Mouse (Mus musculus) heart, embryonic 11.5 days (tissue): Measurements from ENCODE around the gene Obscn. TPM values are rescaled to one million over a fixed set of nuclear protein-coding genes. Genes with fewer than 3 reads are reported as not detected.
A peak's percentile ranks its signal among the peaks of the same experiment; 100 is the strongest.

Experiments used
- ATAC-seq: fragments of 200-750 bp; cut with Nextera tagmentation; replicated peaks from 2 replicates; pipeline ENCODE4 v1.8.0; 2017; ENCODE audit warnings: moderate library complexity; ENCODE audit not compliant: insufficient number of reproducible peaks, low FRiP score, low TSS enrichment
- H3K27ac ChIP-seq: fragments of 300-500 bp; sonication (generic); 2 replicates; pipeline ENCODE4 v1.5.1; 2014; ENCODE audit warnings: mild to moderate bottlenecking, low read depth, low read length
- H3K27me3 ChIP-seq: fragments of 300-500 bp; sonication (generic); 2 replicates; pipeline ENCODE4 v1.6.1; 2014; ENCODE audit warnings: mild to moderate bottlenecking, low read length, mixed read lengths; ENCODE audit not compliant: control insufficient read depth, insufficient read depth
- H3K36me3 ChIP-seq: fragments of 300-500 bp; sonication (generic); 2 replicates; pipeline ENCODE4 v1.6.1; 2014; ENCODE audit warnings: mild to moderate bottlenecking, low read length, moderate library complexity, mixed read lengths; ENCODE audit not compliant: control insufficient read depth, insufficient read depth
- H3K4me1 ChIP-seq: fragments of 300-500 bp; sonication (generic); 2 replicates; pipeline ENCODE4 v1.6.1; 2014; ENCODE audit warnings: low read length; ENCODE audit not compliant: control insufficient read depth, insufficient read depth
- H3K4me2 ChIP-seq: fragments of 300-500 bp; sonication (generic); 2 replicates; pipeline ENCODE4 v1.6.1; 2014; ENCODE audit warnings: mild to moderate bottlenecking, moderate library complexity
- H3K4me3 ChIP-seq: fragments of 300-500 bp; sonication (generic); 2 replicates; pipeline ENCODE4 v1.5.1; 2014; ENCODE audit warnings: low read depth, low read length
- H3K9ac ChIP-seq: fragments of 300-500 bp; sonication (generic); 2 replicates; pipeline ENCODE4 v1.6.1; 2014; ENCODE audit warnings: mild to moderate bottlenecking, low read depth, low read length, moderate library complexity
- H3K9me3 ChIP-seq: fragments of 300-500 bp; sonication (generic); replicated peaks from 2 replicates; pipeline ENCODE4 v1.6.1; 2016; ENCODE audit warnings: low read length; ENCODE audit not compliant: control insufficient read depth
- WGBS: fragments of 180-500 bp; shearing (Covaris S2); extraction: QIAGEN DNeasy Blood & Tissue Kit; methylation state at CpG from one replicate; pipeline ENCODE4 v1.1.7; 2014; ENCODE audit not compliant: insufficient replicate concordance; 5-methylcytosine and 5-hydroxymethylcytosine counted together
- polyA plus RNA-seq: library from polyadenylated mRNA; unstranded; fragments of >200 nt; fragmentation: Nextera tagmentation; extraction: Ambion mirVana; gene quantifications from 2 replicates; pipeline ENCODE4 v1.2.1, GENCODE M21; 2014

The Obscn gene
- polyA plus RNA-seq, 1 experiment from 2014 or later, result 39.3 TPM

DNA sequence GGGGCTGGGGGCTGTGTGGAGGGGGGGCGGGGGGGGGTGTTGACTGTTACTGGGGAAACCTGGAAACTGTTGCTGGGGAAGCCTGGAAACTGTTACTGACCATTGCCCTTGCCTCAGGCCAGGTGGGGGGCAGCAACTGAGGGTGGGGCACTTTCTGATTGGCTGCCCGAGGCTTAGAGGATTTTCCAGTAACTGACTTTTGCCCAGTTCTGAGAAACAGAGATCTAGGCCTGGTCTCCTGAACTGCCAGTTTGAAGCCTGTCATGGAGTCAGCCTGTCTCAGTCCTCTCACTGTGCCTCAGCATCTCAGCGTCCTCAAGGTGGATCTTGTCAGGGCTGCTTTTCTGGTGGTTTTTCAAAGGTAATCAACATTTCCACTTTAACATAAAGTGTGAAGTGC is 161.8 kb downstream of the Obscn start:
- Histone ChIP-seq H3K9ac (no peak overlapping the region), H3K4me3 (no peak overlapping the region), H3K36me3 (no peaks in the 10 kb centered on the region), H3K27ac (no peak overlapping the region), H3K4me1 (peaks cover 13% of the 10 kb centered on the region), H3K27me3 (no peaks in the 10 kb centered on the region), H3K4me2 (no peak overlapping the region), H3K9me3 (no peaks in the 10 kb centered on the region)
- WGBS, result 75% methylated on average over 3 of the region's 3 CpGs
- ATAC-seq, result no peak

GRCm38 (mm10) chr11:58971796-58972195 is 164.4 kb downstream of the Obscn start:
- no peaks in the 10 kb centered on the region for H3K36me3 ChIP-seq
- H3K4me1 ChIP-seq, result peaks cover 7% of the 10 kb centered on the region
- H3K27me3 ChIP-seq, result no peaks in the 10 kb centered on the region
- H3K4me3 ChIP-seq, result no peak overlapping the region
- H3K9ac ChIP-seq, result no peak overlapping the region
- no peaks in the 10 kb centered on the region for H3K9me3 ChIP-seq
- H3K27ac ChIP-seq, result no peak overlapping the region
- no peak for ATAC-seq
- WGBS, result 80% methylated on average over 3 of the region's 3 CpGs
- no peak overlapping the region for H3K4me2 ChIP-seq

DNA sequence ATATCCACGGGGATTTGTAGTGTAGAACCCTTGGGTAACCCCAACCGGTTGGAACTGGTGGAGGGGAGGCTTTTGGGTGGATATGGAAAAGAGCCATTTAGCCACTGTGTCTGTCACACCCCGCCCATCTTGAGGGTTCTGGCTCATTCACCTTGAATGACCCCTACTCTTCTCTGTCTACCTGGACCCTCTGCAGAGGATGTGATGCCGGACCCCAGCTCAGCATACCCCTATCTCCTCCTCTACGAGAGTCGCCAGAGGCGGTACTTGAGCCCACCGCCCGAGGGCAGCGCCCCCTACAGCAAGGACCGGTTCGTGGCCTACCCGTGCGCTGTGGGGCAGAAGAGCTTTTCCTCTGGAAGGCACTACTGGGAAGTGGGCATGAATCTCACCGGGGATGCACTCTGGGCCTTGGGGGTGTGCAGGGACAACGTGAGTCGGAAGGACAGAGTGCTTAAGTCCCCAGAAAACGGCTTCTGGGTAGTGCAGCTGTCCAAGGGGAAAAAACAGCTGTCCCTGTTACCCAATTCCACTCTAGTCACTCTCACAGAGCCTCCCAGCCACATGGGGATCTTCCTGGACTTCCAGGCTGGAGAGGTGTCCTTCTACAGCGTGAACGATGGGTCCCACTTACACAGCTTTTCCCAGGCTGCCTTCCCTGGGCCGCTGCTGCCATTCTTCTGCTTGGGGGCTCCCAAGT is 165.2 kb downstream of the Obscn start:
- no peaks in the 10 kb centered on the region for H3K9me3 ChIP-seq
- H3K36me3 ChIP-seq, result no peaks in the 10 kb centered on the region
- no peak overlapping the region for H3K27ac ChIP-seq
- H3K4me2 ChIP-seq, result no peak overlapping the region
- 77% methylated on average over 21 of the region's 21 CpGs for WGBS
- no peaks in the 10 kb centered on the region for H3K27me3 ChIP-seq
- H3K4me3 ChIP-seq, result no peak overlapping the region
- peaks cover 6% of the 10 kb centered on the region for H3K4me1 ChIP-seq
- no peak for ATAC-seq
- no peak overlapping the region for H3K9ac ChIP-seq

GRCm38 (mm10) chr11:58969659-58970058 is 166.5 kb downstream of the Obscn start:
- no peak overlapping the region for H3K27ac ChIP-seq
- H3K4me3 ChIP-seq, result no peak overlapping the region
- no peaks in the 10 kb centered on the region for H3K9me3 ChIP-seq
- WGBS, result 72% methylated on average over 6 of the region's 6 CpGs
- no peak overlapping the region for H3K4me2 ChIP-seq
- no peak overlapping the region for H3K9ac ChIP-seq
- peaks cover 12% of the 10 kb centered on the region for H3K4me1 ChIP-seq
- no peak for ATAC-seq
- H3K36me3 ChIP-seq, result no peaks in the 10 kb centered on the region
- H3K27me3 ChIP-seq, result no peaks in the 10 kb centered on the region

DNA sequence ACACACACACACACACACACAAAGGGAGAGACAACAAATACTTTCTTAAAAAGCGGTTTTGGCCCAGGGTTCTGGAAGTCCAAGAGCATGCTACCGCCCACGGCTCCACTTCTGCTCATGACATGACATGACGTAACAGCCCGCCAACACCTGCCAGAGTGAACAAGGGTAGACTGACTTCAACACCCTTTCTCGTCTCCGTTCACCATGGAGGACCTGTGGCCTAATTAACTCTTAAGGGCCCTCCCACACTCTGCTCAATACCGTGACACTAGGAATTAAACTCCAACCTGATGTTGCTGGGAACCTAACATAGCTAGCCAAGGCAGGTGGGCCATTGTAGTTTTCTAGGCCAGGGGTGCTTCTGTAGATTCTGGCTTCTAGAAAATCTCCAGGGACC is 167.2 kb downstream of the Obscn start:
- Histone ChIP-seq H3K9ac (no peak overlapping the region), H3K4me2 (no peak overlapping the region), H3K27me3 (peaks cover 4% of the 10 kb centered on the region), H3K9me3 (no peaks in the 10 kb centered on the region), H3K4me3 (no peak overlapping the region), H3K36me3 (no peaks in the 10 kb centered on the region), H3K27ac (no peak overlapping the region), H3K4me1 (peaks cover 13% of the 10 kb centered on the region)
- no peak for ATAC-seq
- 67% methylated on average over 8 of the region's 8 CpGs for WGBS

- Histone ChIP-seq H3K36me3 (no peaks in the 10 kb centered on the region), H3K4me3 (no peak overlapping the region), H3K4me1 (peaks cover 13% of the 10 kb centered on the region), H3K9me3 (no peaks in the 10 kb centered on the region), H3K27me3 (peaks cover 7% of the 10 kb centered on the region), H3K9ac (no peak overlapping the region), H3K27ac (no peak overlapping the region), H3K4me2 (no peak overlapping the region)
- ATAC-seq, result no peak
- 76% methylated on average over 7 of the region's 7 CpGs for WGBS
Measured at GRCm38 (mm10) chr11:58968551-58968950, 167.7 kb downstream of the Obscn start.

DNA sequence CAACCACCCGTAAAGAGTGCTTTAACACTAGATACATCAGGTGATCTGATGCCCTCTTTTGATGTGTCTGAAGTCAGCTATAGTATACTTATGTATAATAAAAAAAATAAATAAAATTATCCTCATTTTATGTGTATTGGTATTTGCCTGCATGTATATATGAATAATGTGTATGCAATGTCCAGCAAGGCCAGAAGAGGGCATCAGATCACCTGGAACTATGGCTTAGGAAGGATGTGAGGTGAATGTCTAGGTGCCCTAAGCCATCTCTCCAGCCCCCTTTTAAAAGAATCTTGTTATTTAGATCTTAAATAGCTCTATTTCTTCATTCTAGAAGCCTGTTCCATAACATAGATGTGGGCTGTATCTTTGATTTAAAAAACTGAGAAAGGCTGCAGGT is 168.9 kb downstream of the Obscn start:
- Histone ChIP-seq H3K4me2 (no peak overlapping the region), H3K4me1 (peaks cover 13% of the 10 kb centered on the region), H3K9me3 (no peaks in the 10 kb centered on the region), H3K9ac (no peak overlapping the region), H3K4me3 (no peak overlapping the region), H3K27ac (no peak overlapping the region), H3K36me3 (no peaks in the 10 kb centered on the region), H3K27me3 (peaks cover 12% of the 10 kb centered on the region)
- ATAC-seq, result no peak
- 94% methylated on average over 1 of the region's 1 CpGs for WGBS

DNA sequence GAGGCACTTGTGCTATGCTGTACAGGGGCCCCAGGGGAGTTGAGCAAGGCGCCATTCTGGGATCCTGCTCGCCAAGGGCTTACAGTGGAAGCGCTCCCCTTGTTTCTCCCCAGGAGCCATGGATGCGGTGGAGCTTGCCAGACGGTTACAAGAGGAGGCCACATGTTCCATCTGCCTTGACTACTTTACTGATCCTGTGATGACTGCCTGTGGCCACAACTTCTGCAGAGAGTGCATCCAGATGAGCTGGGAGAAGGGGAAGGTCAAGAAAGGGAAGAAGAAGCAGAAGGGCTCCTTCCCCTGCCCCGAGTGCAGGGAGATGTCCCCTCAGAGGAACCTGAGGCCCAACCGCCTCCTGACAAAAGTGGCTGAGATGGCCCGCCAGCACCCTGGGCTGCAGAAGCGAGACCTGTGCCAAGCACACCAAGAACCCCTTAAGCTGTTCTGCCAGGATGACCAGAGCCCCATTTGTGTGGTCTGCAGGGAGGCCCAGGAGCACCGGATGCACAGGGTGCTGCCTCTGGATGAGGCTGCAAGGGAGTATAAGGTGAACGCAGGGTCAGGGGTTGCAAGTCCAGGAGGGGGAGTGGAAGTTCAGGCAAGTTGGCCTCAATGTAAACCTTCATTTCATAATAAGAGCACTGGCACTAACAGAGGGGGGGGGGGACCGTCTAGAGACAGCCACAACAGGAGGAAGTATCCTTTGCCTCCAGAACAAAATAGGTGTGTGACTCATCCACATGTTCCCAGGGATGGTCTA is 171.0 kb downstream of the Obscn start:
- Histone ChIP-seq H3K27ac (no peak overlapping the region), H3K9me3 (peaks cover 4% of the 10 kb centered on the region; the same call in 1 of the 2 replicates), H3K27me3 (peaks cover 25% of the 10 kb centered on the region), H3K9ac (peak overlapping the region; percentile 39; the same call in 1 of the 2 replicates), H3K36me3 (no peaks in the 10 kb centered on the region), H3K4me1 (peaks cover 9% of the 10 kb centered on the region), H3K4me3 (no peak overlapping the region), H3K4me2 (peak overlapping the region; percentile 8; the same call in 1 of the 2 replicates)
- WGBS, result 39% methylated on average over 12 of the region's 12 CpGs
- no peak for ATAC-seq
